Mouse (Mus musculus) brain, embryonic 18.5 days (tissue): ENCODE data around the gene Elovl3.
"Not testable (repeated sequence)": the region's sequence is repeated elsewhere in the genome, so short reads cannot be mapped to it uniquely, and the experiment has no call there.

Experiments
- DNase-seq: peaks from one replicate; pipeline ENCODE4 v3.0.0-alpha.2; 2012; ENCODE audit warnings: low read depth, low spot score

Elovl3 gene

GRCm38 (mm10) chr19:46135789-46136638 is 4.3 kb downstream of the Elovl3 start:
- no peak for DNase-seq

- DNase-seq: no peak
Observed at GRCm38 (mm10) chr19:46136639-46137580, 5.2 kb downstream of the Elovl3 start.

DNA sequence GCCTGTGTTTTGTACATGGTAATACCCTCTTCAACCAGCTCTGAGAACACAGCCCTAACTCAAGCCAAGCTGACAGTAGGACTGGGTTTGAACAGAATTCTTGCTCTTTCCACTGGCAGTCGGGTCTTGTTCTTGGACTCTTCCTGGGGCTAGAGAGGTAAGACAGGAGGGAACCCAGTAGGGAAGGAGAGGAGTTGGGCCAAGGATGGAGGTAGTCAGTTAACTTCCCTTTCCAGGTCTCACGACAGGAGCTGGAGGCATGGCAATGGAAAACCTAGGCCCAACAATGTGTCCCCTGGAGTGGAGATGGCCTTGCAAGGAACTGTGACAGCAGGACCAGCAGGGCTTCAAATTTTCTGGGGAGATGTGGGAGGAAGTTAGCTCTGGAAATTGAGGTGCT is 8.6 kb downstream of the Elovl3 start:
- DNase-seq: no peak

DNA sequence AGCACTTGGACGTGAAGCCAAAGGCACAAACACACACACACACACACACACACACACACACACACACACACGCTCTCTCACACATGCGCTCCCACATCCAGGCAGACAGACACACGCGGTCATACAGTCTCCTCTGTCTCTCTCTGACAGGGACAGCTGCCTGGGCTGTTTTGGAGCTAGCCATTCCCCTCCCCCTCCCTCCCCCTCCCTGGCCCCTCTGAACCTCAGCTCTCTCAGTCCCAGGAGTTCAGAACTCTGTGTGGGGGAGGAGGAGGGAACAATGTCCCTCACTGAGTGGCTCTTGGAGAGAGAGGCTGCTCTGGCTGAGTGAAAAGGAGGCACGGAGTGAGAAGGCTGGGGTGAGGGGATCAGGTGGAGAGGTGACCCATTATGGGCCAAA is 9.4 kb downstream of the Elovl3 start:
- no peak for DNase-seq

GRCm38 (mm10) chr19:46147511-46148371 is 16.0 kb downstream of the Elovl3 start, which contains the start of gene Pitx3:
Pitx3 (minus strand) TSS chr19:46148326.
- DNase-seq: no peak

DNA sequence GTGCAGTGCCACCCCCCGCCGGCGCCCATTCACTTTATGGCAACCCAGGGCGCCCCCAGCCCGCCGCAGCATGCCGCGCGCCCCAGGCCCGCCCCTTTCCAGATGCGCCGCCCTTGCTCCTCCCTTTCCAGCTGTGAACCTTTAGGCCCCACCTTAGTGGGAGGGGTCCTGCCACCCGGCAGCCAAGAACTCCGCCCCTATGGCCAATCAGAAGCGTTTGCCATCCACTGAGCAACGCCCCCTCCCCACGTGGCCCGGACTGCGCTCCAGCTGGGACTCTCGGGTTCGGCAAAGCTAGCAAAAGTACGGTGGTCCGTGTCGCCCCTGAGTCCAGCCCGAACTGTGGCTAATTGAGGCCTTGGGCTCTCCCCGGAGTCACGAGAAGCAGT is 16.7 kb downstream of the Elovl3 start:
- no peak for DNase-seq

DNA sequence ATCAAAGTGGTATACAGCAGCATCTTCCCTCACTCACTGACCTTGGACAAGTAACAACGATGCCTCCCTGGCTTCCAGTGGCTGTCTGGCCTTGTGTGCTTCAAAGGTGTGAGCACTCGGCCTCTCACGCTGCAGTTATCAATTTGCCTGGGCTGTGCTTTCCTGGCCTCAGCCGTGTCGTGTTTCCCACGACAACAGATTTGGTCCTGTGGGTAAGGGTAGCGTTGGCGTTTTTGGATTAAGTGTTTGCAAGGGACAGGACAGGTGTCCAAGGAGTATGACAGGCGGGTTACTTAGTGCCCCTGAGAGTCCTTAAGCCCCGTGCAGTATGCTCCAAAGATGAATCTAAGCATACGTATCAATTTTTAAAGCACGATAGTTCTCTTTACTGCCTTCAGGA is 17.4 kb downstream of the Elovl3 start:
- no peak for DNase-seq

- DNase-seq: peak; percentile 99
Observed at GRCm38 (mm10) chr19:46152127-46152803, 20.6 kb downstream of the Elovl3 start, which contains the start of gene Gbf1. Gbf1 (plus strand) TSS chr19:46152509.

- no peak for DNase-seq
Observed at GRCm38 (mm10) chr19:46165950-46166349, 34.3 kb downstream of the Elovl3 start.

GRCm38 (mm10) chr19:46167169-46167568 is 35.5 kb downstream of the Elovl3 start:
- not testable (repeated sequence) for DNase-seq

DNA sequence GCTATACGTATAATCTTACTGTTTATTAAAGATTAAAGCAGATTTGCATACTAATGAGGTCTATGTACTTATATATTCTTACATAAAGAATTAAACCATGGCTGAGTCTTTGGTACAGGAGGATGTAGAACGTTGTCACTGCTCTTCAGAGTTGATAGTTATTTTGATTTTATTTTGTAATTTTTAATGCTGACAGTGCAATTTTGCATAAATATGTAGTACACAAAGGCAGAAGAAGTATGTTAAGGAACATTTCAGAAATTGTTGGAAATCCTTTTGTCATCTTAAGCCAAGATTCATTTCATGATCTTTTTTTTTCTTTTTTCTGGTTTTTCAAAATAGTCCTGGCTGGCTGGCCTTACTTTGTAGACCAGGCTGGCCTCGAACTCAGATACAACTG is 37.7 kb downstream of the Elovl3 start:
- no peak for DNase-seq

- DNase-seq: no peak
Observed at GRCm38 (mm10) chr19:46169913-46170312, 38.2 kb downstream of the Elovl3 start.

DNA sequence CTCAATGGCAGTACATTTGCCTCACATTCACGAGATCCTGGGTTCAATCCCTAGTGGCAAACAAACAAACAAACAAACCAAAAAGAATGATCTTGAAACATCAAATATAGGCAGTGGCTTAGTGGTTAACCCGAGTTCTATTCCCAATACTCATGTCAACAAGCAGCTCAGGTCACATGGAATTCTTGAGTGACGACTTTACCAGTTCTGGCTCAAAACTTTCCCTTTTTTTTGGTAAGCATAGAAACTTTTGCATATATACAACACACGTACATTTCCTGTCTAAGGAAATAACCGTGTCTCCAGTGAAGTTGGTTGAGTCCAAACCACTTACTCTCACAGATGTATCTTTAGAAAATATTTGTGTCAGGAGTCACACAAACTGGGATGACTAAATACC is 40.8 kb downstream of the Elovl3 start:
- DNase-seq: no peak

DNA sequence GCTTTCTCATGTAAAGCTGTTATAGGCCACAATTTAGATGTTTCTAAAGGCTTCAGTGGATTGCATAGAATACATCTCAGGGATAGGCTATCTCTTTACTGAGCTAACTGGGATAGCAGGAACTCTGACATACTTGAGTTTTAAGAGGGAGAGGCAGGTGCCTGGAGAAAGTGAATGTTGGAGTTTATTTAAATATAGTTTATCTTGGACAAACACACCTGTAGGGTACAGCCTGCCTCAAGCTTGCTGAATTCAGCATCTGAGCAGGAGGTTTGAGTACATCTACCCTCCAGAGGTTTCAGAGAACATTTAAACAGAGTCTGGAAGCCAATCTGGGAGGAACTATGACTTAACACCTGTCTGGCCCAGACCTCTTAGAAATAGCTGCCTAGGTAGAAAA is 43.5 kb downstream of the Elovl3 start:
- DNase-seq: no peak

DNA sequence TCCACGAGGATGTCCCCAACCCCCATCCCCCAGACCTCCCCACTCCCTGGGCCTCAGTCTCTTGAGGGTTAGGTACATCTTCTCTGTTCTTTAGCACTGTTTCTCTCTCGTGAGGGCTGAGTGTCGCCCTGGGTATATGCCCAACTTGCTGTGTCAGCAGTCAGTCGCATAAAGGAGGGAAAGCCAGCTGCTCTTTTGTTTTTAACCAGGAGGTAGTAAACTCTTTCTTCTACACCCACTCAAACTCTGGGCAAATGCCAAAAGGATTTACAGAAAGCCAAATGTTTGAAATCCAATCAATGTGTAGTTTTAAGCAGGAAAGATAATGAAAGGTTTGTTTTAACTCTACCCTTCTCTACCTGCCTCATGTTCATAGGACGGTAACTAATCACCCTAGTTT is 45.3 kb downstream of the Elovl3 start:
- DNase-seq: no peak

- no peak for DNase-seq
Observed at GRCm38 (mm10) chr19:46180274-46180673, 48.6 kb downstream of the Elovl3 start.

- DNase-seq: no peak
Observed at GRCm38 (mm10) chr19:46182241-46182640, 50.5 kb downstream of the Elovl3 start.
